8 mouse cellular contexts compared by ENCODE assay signal in the genomic region with DNA sequence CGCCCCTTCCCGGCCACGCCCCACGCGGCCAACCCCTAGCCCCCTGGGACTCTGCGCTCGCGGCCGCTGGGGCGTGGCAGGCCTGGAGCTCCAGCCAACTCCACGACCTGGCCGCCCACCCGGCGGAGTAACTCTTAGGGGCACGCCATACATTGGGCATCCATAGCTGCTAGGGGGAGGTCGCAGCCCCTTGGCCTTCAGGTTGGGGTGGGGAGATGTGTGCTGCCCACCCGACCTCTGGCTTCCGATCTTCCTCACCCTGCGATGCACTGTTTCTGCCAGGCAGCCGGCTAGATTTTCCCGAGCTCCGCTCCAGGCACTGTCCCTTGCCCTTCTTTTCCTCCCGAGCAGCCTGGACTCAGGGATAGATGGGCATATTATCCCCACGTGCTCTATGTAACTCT. TPM values are rescaled to one million over a fixed set of nuclear protein-coding genes. Genes with fewer than 3 reads are reported as not detected.
DNase-seq lines count a peak whose midpoint lies in the region; ATAC-seq lines count a peak whose summit lies in the region.

No protein-coding gene starts in this region.

- H3K27me3 ChIP-seq in kidney, embryonic 14.5 days (ENCODE audit: control insufficient read depth, insufficient read depth, low read length), result peaks cover 18% of the 10 kb centered on the region
- peaks cover 11% of the 10 kb centered on the region for H3K27me3 ChIP-seq in embryonic facial prominence, embryonic 13.5 days
- H3K27me3 ChIP-seq in intestine, embryonic 16.5 days (replicated peaks; ENCODE audit: control insufficient read depth, insufficient read depth, low read length), result no peaks in the 10 kb centered on the region
- H3K27me3 ChIP-seq in neural tube, embryonic 11.5 days (ENCODE audit: control insufficient read depth, insufficient read depth, low read length), result peaks cover 16% of the 10 kb centered on the region; the same call in 1 of the 2 replicates

- no peaks in the 10 kb centered on the region for H3K36me3 ChIP-seq in kidney, embryonic 14.5 days (ENCODE audit: control insufficient read depth, insufficient read depth, low read length)
- no peaks in the 10 kb centered on the region for H3K36me3 ChIP-seq in embryonic facial prominence, embryonic 13.5 days
- H3K36me3 ChIP-seq in intestine, embryonic 16.5 days (ENCODE audit: control insufficient read depth, insufficient read depth, low read length), result no peaks in the 10 kb centered on the region
- H3K36me3 ChIP-seq in neural tube, embryonic 11.5 days (ENCODE audit: control insufficient read depth, insufficient read depth, low read length), result no peaks in the 10 kb centered on the region

- no peaks in the 10 kb centered on the region for H3K9me3 ChIP-seq in kidney, embryonic 14.5 days (ENCODE audit: control insufficient read depth, low read length)
- no peaks in the 10 kb centered on the region for H3K9me3 ChIP-seq in embryonic facial prominence, embryonic 13.5 days
- H3K9me3 ChIP-seq in intestine, embryonic 16.5 days (ENCODE audit: control insufficient read depth, low read length), result no peaks in the 10 kb centered on the region
- H3K9me3 ChIP-seq in neural tube, embryonic 11.5 days (ENCODE audit: control insufficient read depth, low read length), result no peaks in the 10 kb centered on the region

- peak overlapping the region; percentile 72 for H3K9ac ChIP-seq in kidney, embryonic 14.5 days (ENCODE audit: low read depth, low read length)
- peak overlapping the region; percentile 80 for H3K9ac ChIP-seq in embryonic facial prominence, embryonic 13.5 days
- peak overlapping the region; percentile 78 for H3K9ac ChIP-seq in intestine, embryonic 16.5 days (ENCODE audit: low read depth, low read length)
- peak overlapping the region; percentile 71 for H3K9ac ChIP-seq in neural tube, embryonic 11.5 days (ENCODE audit: low read length)

- peak overlapping the region; percentile 46 for H3K4me3 ChIP-seq in kidney, embryonic 14.5 days (ENCODE audit: low read length)
- peak overlapping the region; percentile 47 for H3K4me3 ChIP-seq in embryonic facial prominence, embryonic 13.5 days
- peak overlapping the region; percentile 53 for H3K4me3 ChIP-seq in intestine, embryonic 16.5 days (ENCODE audit: low read length)
- H3K4me3 ChIP-seq in neural tube, embryonic 11.5 days (ENCODE audit: low read depth, low read length), result peak overlapping the region; percentile 38

- no peak for DNase-seq in kidney, adult 8-10 months
- DNase-seq in neural tube, embryonic 11.5 days (ENCODE audit: low spot score), result no peak
- no peak for DNase-seq in adrenal gland, postnatal 25 days
- no peak for DNase-seq in adipocyte (ENCODE audit: low spot score)
- no peak for DNase-seq in layer of hippocampus, postnatal 25 days (ENCODE audit: extremely low spot score in 1 of 2, low spot score in 1 of 2)

- peak overlapping the region; percentile 93 for H3K4me2 ChIP-seq in kidney, embryonic 14.5 days (replicated peaks; ENCODE audit: low read depth, low read length)
- peak overlapping the region; percentile 87 for H3K4me2 ChIP-seq in embryonic facial prominence, embryonic 13.5 days
- peak overlapping the region; percentile 96 for H3K4me2 ChIP-seq in intestine, embryonic 16.5 days (ENCODE audit: low read depth, low read length)
- peak overlapping the region; percentile 84 for H3K4me2 ChIP-seq in neural tube, embryonic 11.5 days (ENCODE audit: low read depth)

- WGBS in kidney, embryonic 14.5 days, result 2% methylated on average over 24 of the region's 24 CpGs
- 3% methylated on average over 24 of the region's 24 CpGs for WGBS in embryonic facial prominence, embryonic 13.5 days
- WGBS in intestine, embryonic 16.5 days, result 6% methylated on average over 24 of the region's 24 CpGs
- 2% methylated on average over 24 of the region's 24 CpGs for WGBS in neural tube, embryonic 11.5 days

- peaks cover 53% of the 10 kb centered on the region for H3K4me1 ChIP-seq in kidney, embryonic 14.5 days (ENCODE audit: control insufficient read depth, insufficient read depth, low read length)
- H3K4me1 ChIP-seq in embryonic facial prominence, embryonic 13.5 days, result peaks cover 85% of the 10 kb centered on the region
- H3K4me1 ChIP-seq in intestine, embryonic 16.5 days (ENCODE audit: control insufficient read depth, insufficient read depth, low read length), result peaks cover 45% of the 10 kb centered on the region
- peaks cover 75% of the 10 kb centered on the region for H3K4me1 ChIP-seq in neural tube, embryonic 11.5 days (ENCODE audit: control insufficient read depth, insufficient read depth, low read length)

- peak; percentile 54 for ATAC-seq in kidney, embryonic 14.5 days (ENCODE audit: low FRiP score, low TSS enrichment)
- no peak for ATAC-seq in embryonic facial prominence, embryonic 13.5 days (ENCODE audit: insufficient number of reproducible peaks, insufficient read depth, low FRiP score, low TSS enrichment, low read depth)
- peak; percentile 39 for ATAC-seq in intestine, embryonic 16.5 days
- peak; percentile 13; the same call in 1 of the 2 replicates for ATAC-seq in neural tube, embryonic 11.5 days (ENCODE audit: insufficient read depth, low FRiP score, low TSS enrichment)

- H3K27ac ChIP-seq in kidney, embryonic 14.5 days (ENCODE audit: low read depth, low read length), result no peak overlapping the region
- H3K27ac ChIP-seq in embryonic facial prominence, embryonic 13.5 days, result peak overlapping the region; percentile 71
- peak overlapping the region; percentile 45 for H3K27ac ChIP-seq in intestine, embryonic 16.5 days (ENCODE audit: low read length)
- peak overlapping the region; percentile 92 for H3K27ac ChIP-seq in neural tube, embryonic 11.5 days (ENCODE audit: low read depth, low read length)

RNA-seq across cellular contexts. Expression of gene Fgfr3, which starts 25.8 kb away (rescaled TPM):
- polyA plus RNA-seq in kidney, embryonic 14.5 days (2014; fragmentation: Nextera tagmentation; extraction: Ambion mirVana), result 9.6 and 13.8 TPM in 2 replicates
- polyA plus RNA-seq in embryonic facial prominence, embryonic 13.5 days (2015; fragmentation: Nextera tagmentation; extraction: Ambion mirVana), result 24.6 and 32.5 TPM in 2 replicates
- polyA plus RNA-seq in intestine, embryonic 16.5 days (2015; fragmentation: Nextera tagmentation; extraction: Ambion mirVana), result 9.0 and 9.8 TPM in 2 replicates
- 61.3 and 72.0 TPM in 2 replicates for polyA plus RNA-seq in neural tube, embryonic 11.5 days (2014; fragmentation: Nextera tagmentation; extraction: Ambion mirVana)
- total RNA-seq in adrenal gland, postnatal 25 days (2021), result 2.0 and 3.2 TPM in 2 replicates
- 100 to 1,000 TPM; 107 to 123 TPM for total RNA-seq in layer of hippocampus, postnatal 25 days (2021)

RNA-seq across cellular contexts. Expression of gene Tmem129, which starts 37.5 kb away (rescaled TPM):
- polyA plus RNA-seq in kidney, embryonic 14.5 days (2014; fragmentation: Nextera tagmentation; extraction: Ambion mirVana), result 32.3 and 37.7 TPM in 2 replicates
- polyA plus RNA-seq in embryonic facial prominence, embryonic 13.5 days (2015; fragmentation: Nextera tagmentation; extraction: Ambion mirVana), result 39.9 and 40.0 TPM in 2 replicates
- 35.7 and 36.9 TPM in 2 replicates for polyA plus RNA-seq in intestine, embryonic 16.5 days (2015; fragmentation: Nextera tagmentation; extraction: Ambion mirVana)
- polyA plus RNA-seq in neural tube, embryonic 11.5 days (2014; fragmentation: Nextera tagmentation; extraction: Ambion mirVana), result 38.6 and 39.7 TPM in 2 replicates
- 27.7 and 29.5 TPM in 2 replicates for total RNA-seq in adrenal gland, postnatal 25 days (2021)
- 10 to 100 TPM; 23.7 to 25.1 TPM for total RNA-seq in layer of hippocampus, postnatal 25 days (2021)

RNA-seq across cellular contexts. Expression of gene Tacc3, which starts 37.8 kb away (rescaled TPM):
- polyA plus RNA-seq in kidney, embryonic 14.5 days (2014; fragmentation: Nextera tagmentation; extraction: Ambion mirVana), result 175 and 205 TPM in 2 replicates
- 207 and 208 TPM in 2 replicates for polyA plus RNA-seq in embryonic facial prominence, embryonic 13.5 days (2015; fragmentation: Nextera tagmentation; extraction: Ambion mirVana)
- 130 and 144 TPM in 2 replicates for polyA plus RNA-seq in intestine, embryonic 16.5 days (2015; fragmentation: Nextera tagmentation; extraction: Ambion mirVana)
- 238 and 260 TPM in 2 replicates for polyA plus RNA-seq in neural tube, embryonic 11.5 days (2014; fragmentation: Nextera tagmentation; extraction: Ambion mirVana)
- 14.2 and 14.4 TPM in 2 replicates for total RNA-seq in adrenal gland, postnatal 25 days (2021)
- total RNA-seq in layer of hippocampus, postnatal 25 days (2021), result 1 to 10 TPM; 5.2 to 8.3 TPM

RNA-seq across cellular contexts. Expression of gene Slbp, which starts 43.3 kb away (rescaled TPM):
- 261 TPM in 2 replicates for polyA plus RNA-seq in kidney, embryonic 14.5 days (2014; fragmentation: Nextera tagmentation; extraction: Ambion mirVana)
- 246 and 251 TPM in 2 replicates for polyA plus RNA-seq in embryonic facial prominence, embryonic 13.5 days (2015; fragmentation: Nextera tagmentation; extraction: Ambion mirVana)
- polyA plus RNA-seq in intestine, embryonic 16.5 days (2015; fragmentation: Nextera tagmentation; extraction: Ambion mirVana), result 164 and 184 TPM in 2 replicates
- 242 and 267 TPM in 2 replicates for polyA plus RNA-seq in neural tube, embryonic 11.5 days (2014; fragmentation: Nextera tagmentation; extraction: Ambion mirVana)
- 48.6 and 54.7 TPM in 2 replicates for total RNA-seq in adrenal gland, postnatal 25 days (2021)
- total RNA-seq in layer of hippocampus, postnatal 25 days (2021), result 10 to 100 TPM; 22.4 to 22.5 TPM
